Mouse (Mus musculus) cerebellum, adult 9-10 months (tissue): ENCODE measurements around the gene Hmga1.

Experiments
- DNase-seq: peaks from one replicate; pipeline ENCODE4 v3.0.0; 2022

Gene Hmga1

DNA sequence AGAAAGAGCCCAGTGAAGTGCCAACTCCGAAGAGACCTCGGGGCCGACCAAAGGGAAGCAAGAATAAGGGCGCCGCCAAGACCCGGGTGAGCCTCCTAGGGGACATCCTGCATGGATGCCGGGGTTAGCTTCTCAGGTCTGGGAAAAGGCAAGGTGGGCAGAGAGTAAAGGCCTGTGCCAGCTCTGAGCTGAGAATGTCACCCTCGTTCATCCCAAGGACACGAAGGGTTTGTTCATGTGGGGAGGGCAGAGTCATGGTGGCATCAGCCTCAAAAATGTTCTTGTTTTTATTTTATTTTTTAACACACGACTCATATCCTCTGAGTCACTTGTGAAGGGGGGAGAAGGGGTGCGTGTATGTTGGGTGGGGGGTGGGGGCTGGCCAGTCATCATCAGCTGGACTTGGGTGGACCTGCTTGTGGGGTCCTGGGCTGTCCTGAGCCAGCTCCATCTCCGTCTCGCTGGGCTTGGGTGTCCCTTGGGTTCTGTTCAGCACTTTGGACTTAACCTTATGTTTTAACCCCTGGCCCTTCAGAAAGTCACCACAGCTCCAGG is 4.7 kb downstream of the Hmga1 start:
- DNase-seq, result no peak

DNA sequence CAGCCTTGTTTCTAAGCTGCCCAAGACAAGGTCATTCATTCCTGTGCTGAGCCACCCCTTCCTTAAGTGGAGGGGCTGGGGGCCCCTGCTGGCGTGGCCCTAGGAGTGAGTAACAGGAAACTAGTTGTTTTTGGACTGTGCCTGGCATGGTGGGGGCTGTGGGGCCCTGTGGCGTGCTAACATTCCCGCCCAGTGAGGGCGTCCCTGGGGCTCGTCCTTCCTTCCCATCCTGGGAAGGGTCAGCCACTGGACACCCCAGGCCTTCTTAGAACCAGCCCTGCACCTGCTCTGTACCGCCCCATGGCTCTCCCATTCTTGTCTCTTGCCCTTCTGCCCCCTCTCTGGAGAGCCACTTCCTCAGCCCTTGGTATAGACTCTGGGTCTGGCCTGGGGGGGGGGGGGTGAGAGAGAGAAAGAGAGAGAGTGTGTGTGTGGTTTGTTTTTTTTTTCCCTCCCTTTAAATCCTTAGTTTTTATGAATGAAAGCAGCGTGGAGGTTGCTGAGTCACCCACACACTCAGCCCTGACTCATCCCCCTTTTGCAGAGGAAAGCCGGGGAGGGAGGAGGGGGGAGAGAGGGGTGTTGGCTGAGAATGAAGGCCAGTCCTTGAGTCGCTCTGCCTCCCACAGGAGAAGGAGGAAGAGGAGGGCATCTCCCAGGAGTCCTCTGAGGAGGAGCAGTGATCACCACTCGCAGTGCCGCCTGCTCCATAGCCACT is 5.7 kb downstream of the Hmga1 start:
- no peak for DNase-seq

DNA sequence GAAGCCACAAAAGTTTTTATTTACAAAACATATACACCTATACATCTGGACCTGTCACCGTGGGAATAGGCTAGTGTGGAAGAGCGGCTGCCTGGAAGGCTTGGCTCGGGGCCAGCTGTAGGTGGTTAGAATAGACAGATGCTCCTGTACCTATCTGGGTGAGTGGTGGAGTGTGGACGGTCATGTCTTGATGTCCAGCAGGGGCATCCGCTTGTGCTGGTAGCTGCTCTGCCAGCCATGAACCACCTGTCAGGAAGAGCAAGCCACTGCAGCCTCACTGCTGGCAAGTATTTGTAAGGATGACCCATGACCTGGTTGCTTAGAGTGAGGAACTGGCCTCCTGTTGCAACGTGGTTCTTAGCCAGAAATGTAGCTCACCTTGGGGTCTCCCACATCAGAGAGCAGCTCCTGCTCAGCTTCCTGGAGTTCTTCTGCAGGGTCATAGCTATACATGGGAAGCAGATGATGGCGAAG is 7.5 kb downstream of the Hmga1 start:
- DNase-seq, result peak; percentile 73

DNA sequence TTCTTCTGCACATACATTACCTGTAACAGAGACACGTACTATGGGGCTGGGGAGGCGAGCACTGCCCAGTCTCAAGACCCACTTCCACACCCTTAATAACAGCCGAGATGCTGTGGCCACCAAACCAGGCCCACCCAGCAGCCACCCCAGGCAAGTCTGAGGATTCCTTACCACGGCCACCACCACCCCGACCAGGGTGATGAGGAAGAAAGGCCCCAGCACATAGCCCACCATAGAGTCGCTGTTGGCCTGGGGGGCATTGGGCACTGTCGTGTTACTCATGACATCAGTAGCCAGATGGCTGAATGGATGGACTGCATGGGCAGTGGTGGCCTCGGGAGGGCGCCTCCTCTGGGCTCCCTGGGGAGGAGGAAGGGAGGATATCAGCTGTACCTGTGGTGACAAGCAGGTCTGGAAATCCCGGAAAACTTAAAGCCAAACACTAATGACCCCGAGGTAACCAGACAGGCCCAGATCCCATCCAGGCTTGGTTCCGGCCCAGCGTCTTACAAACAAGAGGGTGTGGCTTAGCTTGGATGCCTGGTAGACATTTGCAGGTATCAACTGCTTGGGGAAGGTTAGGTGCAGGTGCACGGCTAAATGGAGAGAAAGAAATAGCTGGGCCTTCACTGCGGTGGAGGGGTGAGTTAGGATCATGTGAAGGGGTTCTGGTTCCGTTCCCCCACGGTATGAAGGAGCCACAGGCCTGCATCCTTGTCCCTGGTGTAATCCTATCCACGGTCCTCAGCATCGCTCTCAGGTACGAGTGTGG is 8.3 kb downstream of the Hmga1 start:
- peak; percentile 78 for DNase-seq

DNA sequence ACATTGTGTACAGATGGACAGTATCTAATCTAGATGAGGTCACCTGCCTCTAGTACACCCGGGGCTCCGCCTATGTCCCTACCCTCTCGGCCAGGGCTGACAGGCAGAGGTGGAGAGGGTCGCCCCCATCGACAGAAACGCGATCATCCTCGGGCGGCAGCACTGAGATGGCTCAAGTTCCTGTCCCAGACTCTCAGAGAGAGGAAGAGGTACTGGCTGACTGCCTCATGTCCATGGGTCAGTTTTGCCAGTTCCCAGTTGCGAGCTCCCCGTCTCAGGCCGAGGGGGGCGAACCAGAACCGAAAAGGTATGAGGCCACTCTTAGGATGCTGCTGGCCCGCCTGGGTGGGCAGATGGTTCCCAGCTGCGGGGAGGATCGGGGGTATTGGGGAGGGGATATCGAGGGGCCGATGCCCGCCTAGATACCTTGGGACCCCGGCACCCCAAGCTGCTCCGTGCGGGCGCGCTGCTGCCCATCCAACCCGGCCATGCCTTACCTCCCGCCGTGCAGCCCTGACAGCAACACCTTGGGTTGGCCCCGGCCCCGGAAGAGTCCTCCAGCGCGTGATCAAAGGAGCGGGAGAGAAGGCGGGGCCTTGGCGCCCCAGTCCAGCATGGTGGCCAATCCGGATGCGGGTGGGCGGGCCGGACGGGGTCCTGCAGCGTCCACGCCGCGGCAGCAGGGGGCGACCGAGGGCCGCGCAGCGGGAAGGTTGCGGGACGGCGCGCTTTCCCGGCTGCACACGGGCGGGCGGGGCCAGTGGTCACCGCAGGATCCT is 9.1 kb downstream of the Hmga1 start, which contains the start of gene AI413582:
Gene AI413582 (minus strand): TSS at position 594 of the 779 bp plus-strand sequence.
- DNase-seq, result peak; percentile 98

DNA sequence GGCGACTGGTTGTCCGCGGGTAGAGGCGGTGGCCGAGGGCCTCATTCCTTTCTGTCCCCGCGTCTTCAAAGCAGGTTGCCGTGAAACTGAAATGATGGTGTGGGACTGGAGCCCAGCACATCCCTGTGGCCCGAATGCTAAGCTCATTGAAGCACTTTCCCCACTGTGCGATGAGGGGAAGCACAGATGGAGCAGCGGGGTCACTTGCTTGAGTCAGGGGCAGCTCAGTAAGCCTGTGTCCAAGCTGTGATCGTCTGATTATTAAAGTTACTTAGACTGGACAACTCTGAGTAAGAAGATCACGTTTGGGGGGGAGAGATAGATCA is 9.6 kb downstream of the Hmga1 start:
- DNase-seq, result no peak

DNA sequence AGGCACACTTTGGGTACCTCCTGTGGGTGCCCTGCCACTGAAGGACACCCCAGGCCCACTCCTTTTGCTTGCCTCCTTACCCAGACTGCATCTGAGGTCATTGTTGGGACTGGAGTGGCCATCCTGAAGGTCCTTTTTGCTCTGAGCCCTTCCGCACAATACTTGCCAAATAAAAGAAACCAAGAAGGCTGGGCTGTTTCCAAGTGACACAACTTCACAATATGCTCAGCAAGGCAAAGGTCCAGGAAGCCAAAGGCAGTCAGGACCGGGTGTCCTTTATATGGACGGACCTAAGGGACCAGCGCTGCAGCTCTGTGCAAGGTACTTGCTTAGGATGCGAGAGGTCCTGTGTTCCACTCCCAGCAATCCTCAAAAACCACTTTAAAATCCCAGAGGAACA is 11.9 kb downstream of the Hmga1 start:
- DNase-seq, result peak; percentile 75

DNA sequence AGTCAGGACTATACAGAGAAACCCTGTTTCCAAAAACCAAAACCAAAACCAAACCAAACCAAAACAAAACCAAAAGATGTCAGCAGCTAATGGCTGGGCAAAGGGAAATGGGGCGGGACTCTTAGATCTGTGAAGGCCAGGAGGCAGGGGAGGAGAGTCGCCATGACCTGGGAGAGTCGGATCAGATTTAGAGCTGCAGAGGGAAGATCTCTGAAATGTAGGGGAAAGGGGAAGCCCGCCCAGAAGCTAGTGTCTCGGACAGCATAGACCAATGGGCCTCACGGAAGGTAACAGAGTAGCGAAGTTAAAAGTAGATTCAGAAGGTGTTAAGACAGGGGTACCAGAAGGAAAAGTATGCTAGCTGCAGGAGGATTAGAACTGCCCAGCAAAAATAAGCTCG is 15.0 kb downstream of the Hmga1 start:
- DNase-seq, result no peak

DNA sequence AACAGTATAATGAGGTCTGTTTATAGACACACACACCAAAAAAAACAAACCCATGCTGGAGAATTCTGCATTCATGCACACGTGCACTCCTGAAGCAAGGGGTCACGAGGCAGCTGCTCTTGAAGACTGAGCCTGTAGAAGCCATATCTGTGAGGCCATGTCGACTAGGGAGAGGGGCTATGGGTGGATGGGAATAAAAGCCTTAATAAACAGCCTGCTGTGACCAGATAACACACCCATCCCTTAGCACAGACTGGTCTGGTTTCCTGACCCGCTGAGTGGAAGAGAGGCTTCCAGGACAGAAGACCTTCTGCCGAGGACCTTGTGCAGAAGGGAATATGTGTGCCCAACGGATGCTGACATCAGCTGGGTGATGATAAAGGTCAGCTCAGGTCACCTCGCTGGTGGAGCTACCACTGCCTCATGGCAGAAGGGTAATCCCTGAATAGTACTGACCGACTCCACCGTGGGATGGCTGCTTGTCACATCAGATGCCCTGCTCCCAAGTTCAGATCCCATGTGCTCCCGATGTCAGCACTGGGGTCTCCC is 17.5 kb downstream of the Hmga1 start:
- DNase-seq, result no peak

DNA sequence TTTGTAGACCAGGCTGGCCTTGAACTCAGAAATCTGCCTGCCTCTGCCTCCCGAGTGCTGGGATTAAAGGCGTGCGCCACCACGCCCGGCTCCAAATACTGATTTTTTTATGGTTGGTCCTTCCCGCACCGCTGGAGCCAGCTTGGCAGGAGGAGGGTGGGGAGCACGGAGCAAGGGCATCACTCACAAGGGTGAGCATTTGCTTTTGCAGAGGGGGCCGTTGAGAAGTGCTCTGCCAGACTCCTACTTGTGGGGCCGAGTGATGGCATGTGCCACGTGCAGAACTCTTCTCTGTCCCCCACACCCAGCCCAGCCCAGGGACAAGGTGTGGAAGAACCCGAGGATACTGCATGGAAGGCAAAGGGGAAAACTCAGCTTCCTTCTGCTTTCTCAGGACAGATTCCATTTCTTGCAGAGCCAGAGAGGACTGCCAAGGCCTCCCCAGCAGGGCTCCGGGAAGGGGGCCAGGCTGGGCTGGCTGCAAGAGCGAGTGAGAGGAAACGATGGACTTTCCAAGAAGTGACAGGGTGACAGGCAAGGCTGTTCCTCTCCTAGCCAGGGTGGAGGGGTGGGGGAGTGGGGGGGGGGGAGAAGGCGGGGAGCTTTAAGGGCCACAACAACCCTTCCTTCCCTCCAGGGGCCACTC is 18.3 kb downstream of the Hmga1 start:
- peak; percentile 96 for DNase-seq

DNA sequence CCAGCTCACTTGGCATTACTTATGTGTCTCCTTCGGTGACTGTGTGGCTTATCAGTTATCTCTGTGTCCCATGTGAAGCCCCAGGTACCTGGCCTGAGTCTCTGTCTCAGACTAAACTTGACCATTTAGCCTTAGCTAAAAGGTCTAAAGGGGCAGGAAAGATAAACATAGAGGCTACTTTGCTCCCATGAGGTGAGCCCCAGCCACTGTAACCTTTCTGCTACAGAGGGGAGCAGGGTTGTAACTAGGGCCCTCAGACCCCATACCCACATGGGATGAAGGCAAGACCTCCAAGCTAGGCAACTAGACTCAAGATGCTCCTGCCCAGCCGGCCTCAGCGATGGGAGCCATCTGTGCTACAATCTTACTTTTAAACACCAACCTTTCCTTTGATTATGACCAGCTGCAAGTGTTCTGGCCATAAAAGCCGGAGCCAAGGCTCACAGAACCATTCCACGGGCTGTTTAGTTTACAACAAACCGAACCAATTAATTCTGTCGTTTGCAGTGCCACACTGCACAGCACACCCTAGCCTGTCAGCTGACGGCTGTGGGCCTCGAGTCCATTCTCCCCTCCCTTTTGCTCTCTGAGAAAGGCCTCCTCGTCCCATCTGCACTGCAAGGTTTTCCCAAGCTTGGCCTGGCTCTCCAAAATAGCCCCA is 18.9 kb downstream of the Hmga1 start:
- no peak for DNase-seq

DNA sequence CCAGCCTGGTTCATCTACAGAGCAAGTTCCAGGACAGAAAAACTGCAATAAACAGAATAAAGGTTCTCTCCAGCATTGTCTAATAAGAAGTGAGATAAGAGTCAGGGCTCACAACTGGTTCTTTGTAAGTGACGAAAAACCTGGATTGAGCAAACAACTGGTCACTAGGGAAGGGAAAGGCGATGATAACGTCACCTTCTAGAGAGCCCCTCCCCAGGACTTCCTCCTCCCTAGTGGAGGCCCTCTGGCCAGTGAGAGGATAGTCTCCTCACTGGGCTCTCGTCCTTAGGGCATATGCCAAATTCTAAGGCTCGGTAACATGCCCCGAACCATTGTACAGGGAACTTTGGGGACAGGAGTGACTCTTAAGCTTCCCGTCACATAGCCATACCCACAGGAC is 19.8 kb downstream of the Hmga1 start:
- DNase-seq, result no peak

DNA sequence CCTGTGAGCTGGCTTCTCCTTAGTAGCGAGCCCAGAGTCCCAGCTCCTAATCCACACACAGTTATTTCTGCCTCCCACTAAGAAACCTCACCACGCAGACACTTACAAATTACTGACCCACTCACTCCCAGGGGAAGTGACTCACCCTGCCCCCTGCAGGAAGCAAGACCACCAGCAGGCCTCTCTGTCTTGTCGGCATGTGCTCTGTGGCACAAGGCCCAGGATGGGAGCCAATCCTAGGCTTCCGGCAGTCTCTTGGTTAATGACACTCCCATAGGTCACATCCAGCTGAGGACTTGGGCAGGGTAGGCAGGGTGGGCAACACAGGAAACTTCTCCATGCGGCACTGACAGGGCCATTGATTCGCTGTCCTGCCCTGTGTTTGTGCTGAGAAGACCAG is 21.2 kb downstream of the Hmga1 start:
- no peak for DNase-seq

DNA sequence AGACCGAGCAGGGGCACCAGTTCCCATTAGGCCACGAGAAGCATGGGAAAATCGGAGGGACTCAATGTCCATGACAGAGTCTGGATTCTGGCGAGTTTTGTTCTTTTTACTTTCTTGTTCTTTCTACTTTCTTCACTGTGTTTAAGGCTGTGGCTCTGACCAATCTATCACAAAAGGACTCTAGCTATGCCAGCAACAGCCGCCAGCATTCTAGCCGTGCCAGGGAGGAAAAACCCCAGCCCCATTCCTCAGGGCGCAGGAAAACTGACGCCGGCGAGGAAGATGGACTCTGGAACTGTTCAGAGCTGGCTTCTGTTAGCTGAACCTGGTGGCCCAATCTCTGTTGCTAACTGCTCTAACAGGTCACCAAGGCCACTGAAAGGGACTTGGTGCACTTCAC is 22.2 kb downstream of the Hmga1 start:
- no peak for DNase-seq

DNA sequence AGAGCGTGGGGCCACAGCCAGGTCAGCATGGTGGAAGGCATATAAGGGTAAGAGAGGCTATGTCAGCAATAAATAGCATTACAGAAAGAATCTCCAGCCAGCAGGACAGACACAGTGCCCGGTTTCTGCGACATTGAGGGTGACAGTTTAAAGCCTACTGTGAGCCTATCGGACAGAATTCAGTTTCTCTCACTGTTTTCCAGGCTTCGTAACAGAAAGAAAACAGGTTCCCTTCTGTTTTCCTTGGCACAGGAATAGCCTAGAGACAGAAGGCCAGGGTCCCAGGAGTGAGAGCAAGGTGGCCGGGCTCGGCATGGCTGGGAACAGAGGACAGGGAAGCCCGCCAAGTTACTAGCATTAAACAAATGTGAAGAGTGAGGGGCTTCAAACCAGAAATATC is 23.5 kb downstream of the Hmga1 start:
- peak; percentile 89 for DNase-seq

DNA sequence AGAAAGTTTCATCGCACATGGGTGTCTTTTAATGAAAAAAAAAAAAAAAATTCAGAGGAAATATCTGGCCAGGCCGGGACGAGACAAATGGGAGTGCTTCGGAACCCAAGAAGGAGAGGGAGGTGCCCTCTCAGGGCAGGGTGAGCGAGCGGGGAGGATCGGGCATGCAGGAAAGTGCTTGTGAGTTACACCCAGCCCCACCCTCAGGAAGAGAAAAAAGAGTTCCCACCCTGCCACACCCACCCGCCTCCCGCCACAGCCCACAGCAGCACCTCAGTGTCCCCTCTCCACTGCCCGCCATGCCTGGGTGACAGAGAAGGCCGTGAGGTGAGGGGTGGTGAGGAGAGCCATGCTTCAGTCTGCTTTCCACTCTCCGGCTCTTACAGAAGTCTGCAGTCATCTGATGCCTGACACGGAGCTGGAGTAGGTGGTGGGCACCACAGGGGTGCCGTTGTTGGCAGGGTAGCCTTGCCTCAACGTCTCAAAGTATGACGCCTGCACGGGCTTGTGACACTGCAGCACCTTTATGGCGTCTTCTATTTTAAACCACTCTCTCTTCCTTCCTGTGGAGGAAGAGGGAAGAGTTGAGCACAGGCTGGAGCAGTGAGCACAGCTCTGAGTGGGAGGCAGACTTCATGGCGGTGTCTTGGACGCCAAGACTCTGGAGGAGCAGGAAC is 24.2 kb downstream of the Hmga1 start:
- DNase-seq, result no peak

DNA sequence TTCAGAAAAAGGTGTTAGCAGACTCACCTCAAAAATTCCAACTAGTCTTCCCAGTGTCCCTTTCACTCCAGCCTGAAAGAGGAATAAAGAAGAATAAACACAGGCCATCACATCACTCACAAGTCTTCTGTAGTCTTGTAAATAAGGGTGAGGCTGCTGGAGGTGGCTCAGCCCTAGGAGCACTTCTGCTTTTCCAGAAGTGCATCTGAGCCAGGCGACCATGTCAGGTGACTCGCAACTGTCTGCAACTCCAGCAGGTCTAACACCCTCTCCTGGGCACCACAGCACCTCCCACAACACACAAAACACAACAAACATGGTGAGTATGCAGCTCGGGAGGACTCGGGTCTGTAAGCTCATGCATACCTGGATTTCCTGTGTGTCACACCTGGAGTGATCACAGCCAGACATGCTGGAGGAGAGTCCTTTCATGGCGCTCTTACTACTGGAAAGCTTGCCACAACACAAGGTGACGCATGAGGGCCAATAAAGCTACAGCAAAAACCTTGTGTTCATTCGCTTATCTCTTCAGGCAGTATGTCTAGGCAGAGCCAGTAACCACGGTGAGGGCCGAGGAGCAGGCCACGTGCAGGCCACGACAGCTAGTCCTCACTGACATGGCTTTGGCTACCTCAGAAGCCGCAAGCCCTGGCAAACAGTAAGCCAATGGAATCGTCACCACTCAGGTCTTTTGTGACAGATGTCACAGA is 27.0 kb downstream of the Hmga1 start:
- no peak for DNase-seq

DNA sequence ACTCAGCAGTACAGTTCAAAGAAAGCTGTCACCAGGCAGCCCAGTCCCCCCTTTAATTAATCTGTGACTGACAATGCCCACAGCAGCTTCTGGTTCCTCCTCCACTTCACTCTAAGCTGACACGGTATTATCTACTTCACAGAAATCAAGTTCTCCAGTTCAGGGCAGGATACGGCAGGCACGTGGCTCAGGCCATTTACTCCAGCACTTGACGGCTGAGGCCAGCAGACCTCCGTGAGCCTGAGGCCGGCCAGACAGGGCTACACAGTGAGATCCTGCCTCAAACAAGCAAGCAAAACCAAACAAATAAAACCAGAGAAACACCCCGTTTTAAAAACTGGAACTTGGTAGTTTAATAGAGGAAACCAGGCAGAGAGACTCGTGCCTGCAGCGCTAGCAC is 30.4 kb downstream of the Hmga1 start:
- no peak for DNase-seq

DNA sequence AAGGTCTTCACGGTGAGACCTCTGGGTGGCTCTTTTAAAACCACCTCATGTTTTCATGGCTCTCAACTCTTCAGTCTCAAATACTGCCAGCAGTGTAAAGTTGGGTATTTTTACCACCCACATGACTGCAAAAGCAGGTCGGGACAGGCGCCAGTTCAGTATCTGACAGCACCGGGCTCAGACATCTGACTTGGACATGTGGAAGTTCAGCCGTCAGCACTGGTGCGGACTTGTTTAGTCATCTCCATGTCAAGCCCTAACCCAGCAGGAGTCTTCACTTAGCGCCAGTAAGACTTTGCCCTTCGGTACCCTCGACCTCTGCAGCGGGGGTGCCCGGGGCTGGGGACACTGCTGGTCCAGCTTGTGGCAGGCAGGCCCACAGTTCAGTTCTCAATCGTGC is 31.0 kb downstream of the Hmga1 start:
- DNase-seq, result no peak

DNA sequence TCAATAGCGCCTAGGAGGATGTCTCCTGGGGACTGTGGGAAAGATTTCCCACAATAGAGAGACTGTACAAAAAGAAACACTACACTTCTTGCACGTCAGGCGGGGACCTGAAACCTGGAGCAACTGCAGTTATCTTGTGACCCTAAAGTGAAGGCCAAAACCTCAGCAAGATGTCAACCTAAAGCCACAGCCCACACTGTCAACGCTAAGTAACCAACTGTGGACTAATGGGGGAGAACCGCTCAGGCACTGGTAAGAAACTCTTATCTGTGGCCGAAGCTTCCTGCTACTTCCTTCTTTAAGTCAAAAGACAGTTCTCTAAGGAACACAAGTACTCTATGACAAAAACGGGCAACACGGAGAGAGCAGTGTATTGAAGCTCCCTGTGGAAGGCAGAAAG is 31.9 kb downstream of the Hmga1 start:
- no peak for DNase-seq
